Mouse (Mus musculus) heart, postnatal 0 days (tissue): ENCODE data around the gene Gm38394.

Source experiments
- CTCF ChIP-seq: IDR thresholded peaks from 2 replicates; pipeline ENCODE4 v1.5.1; 2016; ENCODE audit warnings: antibody characterized with exemption, control low read depth, low read depth
- EP300 ChIP-seq: IDR thresholded peaks from 2 replicates; pipeline ENCODE4 v1.6.1; 2016; ENCODE audit warnings: antibody characterized with exemption, low read depth

GRCm38 (mm10) chr1:133685749-133686519 lies 24.8 kb upstream of the Gm38394 start:
- TF ChIP-seq EP300 (no peak), CTCF (no peak)
